Mouse (Mus musculus) left cerebral cortex, postnatal 4 days (tissue): ENCODE results near the gene Mrgpra4. TPM values are rescaled to one million over a fixed set of nuclear protein-coding genes. Genes with fewer than 3 reads are reported as not detected.

Experiments used
- DNase-seq: peaks from one replicate; pipeline ENCODE4 v3.0.0-alpha.2; 2022
- intact Hi-C: fragments of 180-260 bp; cut with DNase I; formaldehyde crosslinking; loops from one replicate; pipeline ENCODE4 v1.15.1; 2025
- total RNA-seq, 2 experiments: library from RNA; stranded (reverse); gene quantifications; 2 replicates each; pipeline ENCODE4 v1.2.3; 2021

Mrgpra4 gene
- not detected for total RNA-seq

GRCm38 (mm10) chr7:47981995-47982394, at the start of gene Mrgpra4:
TSS of gene Mrgpra4 (minus strand) at chr7:47982095.
- intact Hi-C loops, result no loop called here
- no peak for DNase-seq

GRCm38 (mm10) chr7:48027497-48027896, 45.6 kb upstream of the Mrgpra4 start, which contains the start of gene Mrgprx1:
TSS of gene Mrgprx1 (minus strand) at chr7:48027597.
- intact Hi-C loops, result loop anchor here (10.0 kb wide), 1 partner anchor 697 kb away; no protein-coding TSS in a partner anchor
- no peak for DNase-seq

- no peak for DNase-seq
- intact Hi-C loops, result no loop called here
Observed at GRCm38 (mm10) chr7:48017874-48018273, 36.0 kb upstream of the Mrgpra4 start.

- DNase-seq, result no peak
- intact Hi-C loops, result no loop called here
Observed at GRCm38 (mm10) chr7:47995689-47996088, 13.8 kb upstream of the Mrgpra4 start.

GRCm38 (mm10) chr7:47986752-47987151, 4.9 kb upstream of the Mrgpra4 start:
- intact Hi-C loops, result no loop called here
- DNase-seq, result no peak

Other genes with a start within 250 kb of the Mrgpra4 start
- gene Mrgprx1, start 45.5 kb upstream of the Mrgpra4 start, total RNA-seq, result not detected
- gene Mrgprb5, start 186.9 kb upstream of the Mrgpra4 start, total RNA-seq, result not detected
- not detected for gene Mrgprb4, start 217.2 kb upstream of the Mrgpra4 start, total RNA-seq